Mouse (Mus musculus) kidney, postnatal 0 days (tissue): Measurements from ENCODE around the gene Myo1c. TPM values are rescaled to one million over a fixed set of nuclear protein-coding genes. Genes with fewer than 3 reads are reported as not detected.

Experiments used
- ATAC-seq: fragments of 200-750 bp; cut with Nextera tagmentation; replicated peaks from 2 replicates; pipeline ENCODE4 v1.8.0; 2017; ENCODE audit warnings: low read depth, moderate number of reproducible peaks, moderate TSS enrichment, moderate library complexity; ENCODE audit not compliant: low FRiP score
- DNase-seq: peaks from one replicate; pipeline ENCODE4 v3.0.0-alpha.2; 2016; ENCODE audit warnings: low spot score
- H3K27ac ChIP-seq: fragments of 300-500 bp; sonication (generic); 2 replicates; pipeline ENCODE4 v1.5.1; 2014; ENCODE audit warnings: mild to moderate bottlenecking
- H3K27me3 ChIP-seq: fragments of 300-500 bp; sonication (generic); 2 replicates; pipeline ENCODE4 v1.6.1; 2014; ENCODE audit warnings: low read length, mixed read lengths; ENCODE audit not compliant: insufficient read depth
- H3K36me3 ChIP-seq: fragments of 300-500 bp; sonication (generic); 2 replicates; pipeline ENCODE4 v1.6.1; 2014; ENCODE audit warnings: low read length, mixed read lengths; ENCODE audit not compliant: insufficient read depth
- H3K4me1 ChIP-seq: fragments of 300-500 bp; sonication (generic); replicated peaks from 2 replicates; pipeline ENCODE4 v1.6.1; 2014; ENCODE audit warnings: antibody characterized with exemption, low read length, mixed read lengths; ENCODE audit not compliant: insufficient read depth
- H3K4me2 ChIP-seq: fragments of 300-500 bp; sonication (generic); 2 replicates; pipeline ENCODE4 v1.6.1; 2014; ENCODE audit warnings: mild to moderate bottlenecking, low read length, moderate library complexity, mixed read lengths
- H3K4me3 ChIP-seq: fragments of 300-500 bp; sonication (generic); replicated peaks from 2 replicates; pipeline ENCODE4 v1.5.1; 2014; ENCODE audit warnings: low read depth, low read length
- H3K9ac ChIP-seq: fragments of 300-500 bp; sonication (generic); 2 replicates; pipeline ENCODE4 v1.6.1; 2014; ENCODE audit warnings: low read depth, low read length
- H3K9me3 ChIP-seq: fragments of 300-500 bp; sonication (generic); replicated peaks from 2 replicates; pipeline ENCODE4 v1.6.1; 2016; ENCODE audit warnings: low read length, inconsistent platforms, mixed read lengths
- CTCF ChIP-seq: IDR thresholded peaks from 2 replicates; pipeline ENCODE4 v1.5.1; 2016; ENCODE audit warnings: antibody characterized with exemption, low read depth, mild to moderate bottlenecking, moderate library complexity
- WGBS: fragments of 180-500 bp; shearing (Covaris S2); extraction: QIAGEN DNeasy Blood & Tissue Kit; methylation state at CpG from one replicate; pipeline ENCODE4 v1.1.7; 2014; 5-methylcytosine and 5-hydroxymethylcytosine counted together
- polyA plus RNA-seq: library from polyadenylated mRNA; unstranded; fragments of >200 nt; fragmentation: Nextera tagmentation; extraction: Ambion mirVana; gene quantifications from 2 replicates; pipeline ENCODE4 v1.2.1, GENCODE M21; 2015

Gene Myo1c
- polyA plus RNA-seq, 1 experiment from 2014 or later: 55.3 TPM

GRCm38 (mm10) chr11:75671426-75672180 lies 21.3 kb downstream of the Myo1c start:
- H3K9ac ChIP-seq: no peak overlapping the region
- TF ChIP-seq CTCF: no peak
- no peak overlapping the region for H3K4me3 ChIP-seq
- WGBS: 75% methylated on average over 22 of the region's 22 CpGs
- no peak for DNase-seq
- no peaks in the 10 kb centered on the region for H3K27me3 ChIP-seq
- peaks cover 65% of the 10 kb centered on the region for H3K36me3 ChIP-seq
- ATAC-seq: no peak
- H3K27ac ChIP-seq: no peak overlapping the region
- no peaks in the 10 kb centered on the region for H3K4me1 ChIP-seq
- no peak overlapping the region for H3K4me2 ChIP-seq
- no peaks in the 10 kb centered on the region for H3K9me3 ChIP-seq

GRCm38 (mm10) chr11:75673411-75673810 lies 23.1 kb downstream of the Myo1c start:
- Histone ChIP-seq H3K36me3 (peaks cover 52% of the 10 kb centered on the region), H3K4me3 (no peak overlapping the region), H3K27me3 (no peaks in the 10 kb centered on the region), H3K9ac (no peak overlapping the region), H3K27ac (no peak overlapping the region), H3K4me2 (no peak overlapping the region), H3K4me1 (0 out of 2 replicates have a peak, but pooled peaks cover under 1% of the 10 kb centered on the region), H3K9me3 (no peaks in the 10 kb centered on the region)
- DNase-seq (no peak), ATAC-seq (no peak)
- no peak for TF ChIP-seq CTCF
- 87% methylated on average over 5 of the region's 5 CpGs for WGBS

- DNase-seq: no peak
- Histone ChIP-seq H3K9me3 (no peaks in the 10 kb centered on the region), H3K4me2 (no peak overlapping the region), H3K27ac (no peak overlapping the region), H3K9ac (no peak overlapping the region), H3K4me1 (0 out of 2 replicates have a peak, but pooled peaks cover 3% of the 10 kb centered on the region), H3K36me3 (peaks cover 39% of the 10 kb centered on the region), H3K4me3 (no peak overlapping the region), H3K27me3 (no peaks in the 10 kb centered on the region)
- 83% methylated on average over 3 of the region's 3 CpGs for WGBS
- ATAC-seq: no peak
- TF ChIP-seq CTCF: no peak
Measured at GRCm38 (mm10) chr11:75674875-75675274, 24.6 kb downstream of the Myo1c start.

- Histone ChIP-seq H3K36me3 (peaks cover 10% of the 10 kb centered on the region; the same call in 1 of the 2 replicates), H3K4me3 (peak overlapping the region; percentile 90), H3K4me2 (peak overlapping the region; percentile 62), H3K4me1 (0 out of 2 replicates have a peak, but pooled peaks cover 13% of the 10 kb centered on the region), H3K9me3 (no peaks in the 10 kb centered on the region), H3K27ac (0 out of 2 replicates have a peak overlapping the region, but pooled peaks have one; percentile 6), H3K9ac (peak overlapping the region; percentile 42), H3K27me3 (no peaks in the 10 kb centered on the region)
- DNase-seq (no peak), ATAC-seq (no peak)
- TF ChIP-seq CTCF: no peak
- 93% methylated on average over 3 of the region's 3 CpGs for WGBS
Measured at GRCm38 (mm10) chr11:75677881-75678746, 27.8 kb downstream of the Myo1c start.

- Histone ChIP-seq H3K36me3 (peaks cover 4% of the 10 kb centered on the region; the same call in 1 of the 2 replicates), H3K9ac (peak within 1 kb of the TSS; percentile 96), H3K4me1 (0 out of 2 replicates have a peak, but pooled peaks cover 13% of the 10 kb centered on the region), H3K9me3 (no peaks in the 10 kb centered on the region), H3K27me3 (no peaks in the 10 kb centered on the region), H3K4me3 (peak within 1 kb of the TSS; percentile 90), H3K27ac (peak within 1 kb of the TSS; percentile 98), H3K4me2 (peak within 1 kb of the TSS; percentile 62)
- under 1% methylated on average over 51 of the region's 55 CpGs for WGBS
- DNase-seq (peak; percentile 99), ATAC-seq (peak; percentile 96)
- no peak; the same call in 1 of the 2 replicates for TF ChIP-seq CTCF
Measured at GRCm38 (mm10) chr11:75678747-75679438, 28.6 kb downstream of the Myo1c start, which contains the start of gene Crk. Crk (plus strand) TSS chr11:75679259.
